Mouse (Mus musculus) heart, adult 11 months (tissue): Measurements from ENCODE around the gene Tead4.

Source experiments
- DNase-seq: peaks from one replicate; pipeline ENCODE4 v3.0.0; 2022

Tead4 gene

DNA sequence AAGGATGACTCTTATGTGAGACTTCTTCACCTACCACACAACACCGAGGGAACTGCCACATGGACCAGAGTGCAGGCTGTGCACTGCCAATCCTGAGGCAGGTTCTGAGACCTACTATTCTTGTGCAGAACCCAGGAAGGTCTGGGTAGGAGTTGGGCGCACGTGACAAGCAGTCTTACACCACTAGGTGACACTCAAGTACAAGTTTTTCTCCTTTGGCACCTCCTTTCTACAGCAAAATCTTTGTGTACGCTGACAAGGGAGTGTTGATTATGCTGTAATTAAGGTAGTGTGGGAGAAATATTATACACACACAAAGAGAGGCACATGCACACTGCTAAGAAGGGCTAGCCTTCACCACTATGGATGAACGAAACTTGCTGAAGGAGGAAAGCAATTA, 66.4 kb downstream of the Tead4 start:
- no peak for DNase-seq

DNA sequence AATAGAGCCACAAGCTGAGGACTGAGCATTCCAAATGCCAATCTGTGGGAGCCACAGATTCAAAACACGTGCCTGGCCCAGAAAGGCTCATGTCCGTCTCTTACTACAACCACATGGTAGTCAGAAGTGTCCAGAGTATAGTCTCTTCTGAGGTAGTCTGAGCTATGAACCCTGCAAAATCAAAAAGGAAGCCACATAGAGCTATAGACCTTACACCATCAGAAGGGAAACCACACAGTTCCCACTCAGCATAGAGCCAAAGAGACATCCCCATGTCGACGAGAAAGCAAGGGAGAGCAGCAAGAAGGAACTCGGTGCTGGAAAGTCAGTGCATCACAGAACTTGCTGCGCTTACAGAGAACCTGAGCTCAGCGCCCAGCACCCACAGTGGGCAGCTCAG, 68.4 kb downstream of the Tead4 start:
- DNase-seq: no peak

GRCm38 (mm10) chr6:128231741-128232140, 68.9 kb downstream of the Tead4 start:
- no peak for DNase-seq

DNA sequence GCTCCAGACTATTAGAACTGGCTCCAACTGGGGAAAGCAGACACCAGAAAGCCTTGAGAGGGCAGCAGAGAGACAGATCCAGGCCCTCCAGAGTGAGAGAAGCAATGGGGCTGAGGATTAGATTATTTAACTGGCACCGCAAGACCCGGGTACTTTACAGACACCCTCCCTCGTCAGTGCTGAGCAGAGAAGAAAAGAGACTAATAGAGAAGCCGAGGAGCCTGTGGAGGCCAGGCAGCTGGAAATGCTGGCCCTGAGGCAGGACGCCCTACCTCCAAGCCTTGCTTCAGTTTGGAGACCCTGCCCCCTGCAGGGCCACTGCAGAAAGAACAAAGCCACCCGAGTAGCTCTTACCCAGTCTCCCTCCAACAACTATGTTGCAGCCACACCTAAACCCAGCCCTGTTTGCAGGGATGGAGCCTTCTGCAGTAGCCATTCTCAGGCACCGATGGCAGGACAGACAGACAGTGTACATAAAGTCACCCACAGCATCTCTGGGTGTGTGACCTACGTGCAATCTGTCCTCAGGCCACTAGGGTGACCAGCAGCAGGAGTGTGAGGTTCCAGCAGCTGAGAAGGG, 73.1 kb downstream of the Tead4 start:
- no peak for DNase-seq

DNA sequence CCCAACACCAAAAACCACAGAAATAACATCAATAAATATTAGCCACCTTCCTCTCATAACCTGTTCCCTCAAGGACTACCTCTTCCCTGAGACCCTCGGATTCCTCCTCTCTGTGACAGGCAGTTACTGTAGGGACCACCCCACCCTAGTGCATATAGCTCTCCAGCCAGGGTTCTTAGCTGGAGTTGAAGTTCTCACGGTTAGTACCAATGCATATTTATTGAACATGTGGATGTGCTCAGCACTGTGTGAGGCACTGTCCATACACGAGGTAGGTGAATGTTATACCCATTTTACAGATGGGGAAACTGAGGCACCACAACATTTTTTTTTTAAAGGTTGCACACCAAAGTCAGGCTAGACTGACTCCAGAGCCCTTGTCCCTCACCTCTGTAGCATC, 73.7 kb downstream of the Tead4 start:
- no peak for DNase-seq

DNA sequence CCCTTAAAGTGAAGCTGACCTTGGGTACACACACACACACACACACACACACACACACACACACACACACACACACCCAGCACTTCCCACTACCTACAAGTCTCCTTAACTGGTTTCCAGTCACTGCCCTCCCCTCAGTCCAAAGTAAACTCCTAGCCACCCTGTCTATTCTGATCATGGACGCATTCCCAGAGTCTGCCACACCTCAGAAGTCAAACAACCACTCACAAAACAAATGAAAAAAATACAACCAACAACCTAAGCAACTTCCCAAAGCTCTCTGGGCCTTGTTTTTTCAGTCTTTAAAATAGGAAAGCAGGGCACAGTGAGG, 74.8 kb downstream of the Tead4 start:
- DNase-seq: no peak

GRCm38 (mm10) chr6:128225009-128225845, 75.4 kb downstream of the Tead4 start:
- DNase-seq: no peak

GRCm38 (mm10) chr6:128223159-128223558, 77.5 kb downstream of the Tead4 start:
- no peak for DNase-seq

- DNase-seq: peak; percentile 52
These were observed 85.6 kb downstream of the Tead4 start for GRCm38 (mm10) chr6:128215004-128215403.

DNA sequence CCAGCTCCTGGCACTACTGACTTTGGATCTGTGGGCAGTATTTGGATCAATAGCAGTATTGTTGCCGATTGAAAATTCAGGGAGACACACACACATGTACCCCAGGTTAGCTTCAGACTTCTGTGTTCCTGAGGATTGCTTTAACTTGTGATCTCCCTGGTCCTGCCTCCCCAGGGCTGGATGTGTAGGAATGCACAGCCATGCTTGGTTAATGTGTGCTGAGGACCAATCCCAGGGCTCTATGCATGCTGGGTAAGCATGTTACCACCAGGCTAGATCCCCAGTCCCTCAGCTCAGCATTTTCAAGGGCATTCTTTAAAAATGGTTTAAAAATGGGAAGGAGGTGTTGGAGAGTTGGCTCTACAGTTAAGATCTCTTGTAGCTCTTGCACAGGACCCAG, 91.4 kb downstream of the Tead4 start:
- DNase-seq: peak; percentile 34

DNA sequence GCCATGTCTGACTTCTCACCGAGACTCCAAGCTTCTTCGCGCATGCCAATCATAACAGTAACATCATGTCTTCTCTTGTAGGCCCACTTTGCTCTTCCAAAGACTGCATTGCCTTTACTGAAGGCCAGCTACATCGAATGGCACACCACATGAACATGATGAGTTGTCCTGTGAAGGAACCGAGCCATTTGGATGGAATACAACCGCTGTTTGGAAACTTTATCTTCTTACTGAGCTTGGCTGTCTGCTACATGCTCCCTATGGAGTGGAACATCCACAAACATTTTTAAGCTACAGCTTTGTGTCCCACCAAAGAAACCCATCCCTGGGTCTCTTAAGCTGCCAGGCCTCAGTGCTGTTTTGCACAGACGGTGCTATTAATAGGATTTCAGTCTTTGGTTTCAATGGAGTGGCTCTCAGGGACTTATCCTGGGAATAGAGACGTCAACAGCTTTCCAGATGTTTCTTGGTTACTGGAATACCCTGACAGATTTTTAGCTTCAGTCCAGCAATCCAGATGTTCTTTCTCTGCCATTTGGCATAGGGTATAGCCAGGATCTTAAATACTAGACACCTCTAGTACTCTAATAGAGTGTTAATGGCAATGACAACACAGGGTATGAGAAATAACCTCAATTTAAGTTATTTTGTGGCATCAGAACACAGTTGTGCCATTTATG, 92.0 kb downstream of the Tead4 start:
- DNase-seq: peak; percentile 93

GRCm38 (mm10) chr6:128203557-128203956, 97.1 kb downstream of the Tead4 start:
- DNase-seq: no peak

- DNase-seq: peak; percentile 91
These were observed 99.6 kb downstream of the Tead4 start for GRCm38 (mm10) chr6:128200847-128201640.

DNA sequence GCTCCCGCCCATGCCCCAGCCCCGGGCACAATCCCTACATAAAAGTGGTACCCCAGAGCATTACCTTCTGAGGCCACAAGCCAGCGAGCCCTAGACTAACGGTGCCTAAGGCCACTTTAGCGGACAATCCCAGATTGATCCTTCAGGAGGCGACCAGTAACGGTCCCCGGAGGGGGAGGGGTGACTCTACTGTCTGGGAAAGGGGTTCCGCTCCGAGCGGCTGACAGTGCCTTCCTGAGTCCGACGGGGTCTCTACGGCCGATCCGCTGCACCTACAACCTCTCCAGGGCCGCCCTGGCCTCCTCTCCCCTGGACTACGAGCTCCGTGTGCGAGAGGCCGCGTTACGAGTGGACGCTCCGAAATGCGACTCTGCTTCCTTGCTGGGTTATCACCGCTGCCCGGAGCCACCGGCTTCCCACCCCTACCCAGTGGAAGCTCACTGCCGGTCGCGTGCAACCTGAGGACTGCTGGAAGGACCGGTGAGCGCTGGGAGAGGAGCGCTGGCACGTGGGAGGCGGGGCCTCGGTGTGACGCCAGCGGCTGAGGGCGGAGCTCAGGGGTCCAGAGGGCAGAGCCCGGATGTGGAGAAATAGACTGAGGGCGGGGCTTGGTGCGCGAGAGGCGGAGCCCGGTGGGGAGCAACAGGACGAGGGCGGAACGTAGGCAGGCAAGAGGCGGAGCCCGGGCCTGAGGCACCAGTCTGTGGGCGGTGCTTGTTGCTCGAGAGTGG, 100.3 kb downstream of the Tead4 start:
- peak; percentile 100 for DNase-seq

- DNase-seq: no peak
These were observed 117.1 kb downstream of the Tead4 start for GRCm38 (mm10) chr6:128183521-128183920.

GRCm38 (mm10) chr6:128181176-128181575, 119.4 kb downstream of the Tead4 start:
- DNase-seq: peak; percentile 46

DNA sequence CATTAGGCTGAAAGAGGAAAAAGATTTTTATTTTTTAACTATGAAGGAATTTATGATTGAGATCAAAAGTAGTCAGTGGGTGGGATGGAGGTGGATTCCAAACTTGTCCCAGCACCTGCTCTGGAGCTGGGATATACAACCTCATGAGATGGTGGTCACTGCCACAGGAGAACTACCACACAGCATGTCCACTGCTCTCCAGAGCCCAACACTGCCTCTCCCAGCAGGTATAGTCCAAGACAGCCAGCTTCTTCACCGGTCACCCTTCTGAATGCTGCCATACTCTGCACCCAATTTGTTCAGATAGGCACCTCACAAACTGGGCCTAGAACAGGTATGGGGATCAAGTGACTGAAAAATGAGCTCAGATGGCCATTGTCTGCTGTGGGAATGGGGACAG, 121.0 kb downstream of the Tead4 start:
- peak; percentile 86 for DNase-seq

- DNase-seq: peak; percentile 68
These were observed 121.4 kb downstream of the Tead4 start for GRCm38 (mm10) chr6:128179247-128179646.

DNA sequence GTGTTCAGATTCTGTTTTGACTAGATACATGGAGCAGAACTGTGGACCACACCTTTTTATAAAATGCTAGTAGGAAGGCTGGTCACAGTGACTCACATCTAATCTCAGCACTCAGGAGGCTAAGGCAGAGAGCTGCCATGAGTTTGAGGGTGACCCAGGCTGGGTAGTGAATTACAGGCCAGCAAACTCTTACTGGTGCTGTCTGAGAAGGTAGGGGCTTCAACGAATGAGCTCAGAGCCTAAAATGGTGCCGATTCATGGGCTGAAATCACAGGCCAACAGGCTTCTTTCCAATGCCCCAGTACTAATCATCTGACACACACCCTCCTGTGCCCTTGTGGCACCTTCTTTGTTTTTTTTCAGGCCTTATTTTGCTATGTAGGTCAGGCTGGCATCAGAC, 121.9 kb downstream of the Tead4 start:
- peak; percentile 90 for DNase-seq
